Mouse (Mus musculus) bone marrow, adult 2 months (tissue): Measurements from ENCODE around the gene Ehbp1.

ENCODE experiments used
- CTCF ChIP-seq: fragments of 200-500 bp; IDR thresholded peaks from 2 replicates; pipeline ENCODE4 v1.5.1; 2011; ENCODE audit warnings: low read length, control low read depth; ENCODE audit not compliant: control insufficient read depth, insufficient read depth
- POLR2A ChIP-seq: fragments of 200-500 bp; IDR thresholded peaks from 2 replicates; pipeline ENCODE4 v1.6.1; 2011; ENCODE audit warnings: low read depth, mild to moderate bottlenecking, control low read depth, low read length, borderline replicate concordance; ENCODE audit not compliant: control insufficient read depth

DNA sequence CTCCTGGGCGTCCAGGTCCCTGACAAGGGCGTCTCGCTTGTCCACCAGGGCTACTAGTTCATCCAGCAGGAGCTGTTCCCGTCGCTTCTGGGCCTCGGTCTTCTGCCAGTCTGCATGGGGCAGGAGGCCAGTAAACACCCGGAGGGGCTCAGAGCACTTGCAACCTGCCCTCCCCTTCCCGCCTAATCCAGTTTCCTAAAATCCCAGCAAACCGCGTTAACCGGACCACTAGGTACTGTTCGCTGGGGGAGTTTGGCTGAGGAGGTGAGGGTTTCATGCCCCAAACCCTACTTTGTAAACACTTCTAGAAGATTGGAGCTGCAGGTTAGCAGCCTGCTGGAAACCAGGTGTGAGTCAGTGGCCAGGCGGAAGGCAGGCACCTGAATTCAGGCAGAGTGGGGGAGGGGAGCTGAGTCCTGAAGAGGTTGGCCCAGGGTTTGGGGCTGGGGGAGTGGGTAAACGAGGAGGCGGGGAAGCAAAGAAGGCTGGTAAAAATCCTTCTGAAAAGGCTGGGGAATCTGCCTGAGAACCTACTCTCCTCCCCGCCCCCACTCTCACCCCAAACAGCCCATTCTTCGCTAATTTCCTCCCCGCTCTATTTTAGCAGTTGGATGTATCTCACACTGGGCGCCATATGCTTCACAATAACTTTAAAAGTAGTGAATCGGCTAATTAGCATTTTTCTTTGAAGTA is 334.9 kb downstream of the Ehbp1 start:
- no peak for TF ChIP-seq POLR2A
- TF ChIP-seq CTCF: no peak
